Mouse (Mus musculus) urinary bladder, postnatal 4 days (tissue): Measurements from ENCODE around the gene 1700018B08Rik.
A peak's percentile ranks its signal among the peaks of the same experiment; 100 is the strongest.

Source experiments
- DNase-seq, 2 experiments: peaks; one replicate each; pipeline ENCODE4 v3.0.0; 2021 to 2022; ENCODE audit warnings: low spot score in 2 of 2

1700018B08Rik gene

GRCm38 (mm10) chr8:121562941-121563351 is 18.8 kb upstream of the 1700018B08Rik start:
- DNase-seq = peak in 1 of 2 experiments; percentile 66

DNA sequence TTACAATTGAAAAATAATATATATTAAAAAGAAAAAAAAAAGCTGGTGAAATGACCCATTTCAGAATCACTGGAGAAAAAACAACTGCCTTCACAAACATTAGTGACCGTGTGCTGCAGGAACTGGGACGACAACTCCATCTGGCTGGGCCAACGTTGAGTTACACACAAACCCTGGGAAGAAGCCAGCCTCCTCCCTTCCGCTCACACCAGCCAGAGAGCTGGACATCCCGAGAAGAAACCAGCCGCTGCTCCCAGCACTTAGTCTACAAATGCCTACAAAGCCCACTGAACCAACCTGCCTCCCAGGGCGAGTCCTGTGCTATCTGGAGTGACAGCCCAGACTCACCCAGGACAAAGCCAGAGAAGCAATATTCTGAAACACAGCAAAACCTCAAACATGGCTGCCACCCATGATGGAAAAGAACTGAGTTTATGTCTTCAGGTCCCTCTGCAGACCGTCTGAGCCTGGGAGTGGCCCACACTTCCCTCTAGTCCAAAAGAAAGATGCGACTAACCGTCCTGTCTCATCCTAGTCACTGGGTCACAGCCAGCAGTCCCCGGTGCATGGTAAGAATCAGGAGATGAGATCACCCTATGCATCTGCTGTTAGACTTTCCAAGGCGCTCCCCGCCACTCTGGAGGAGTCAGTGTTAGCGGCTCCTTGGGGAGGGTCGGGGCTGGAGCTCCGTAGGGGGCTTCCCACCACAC is 17.7 kb upstream of the 1700018B08Rik start:
- DNase-seq = no peak

DNA sequence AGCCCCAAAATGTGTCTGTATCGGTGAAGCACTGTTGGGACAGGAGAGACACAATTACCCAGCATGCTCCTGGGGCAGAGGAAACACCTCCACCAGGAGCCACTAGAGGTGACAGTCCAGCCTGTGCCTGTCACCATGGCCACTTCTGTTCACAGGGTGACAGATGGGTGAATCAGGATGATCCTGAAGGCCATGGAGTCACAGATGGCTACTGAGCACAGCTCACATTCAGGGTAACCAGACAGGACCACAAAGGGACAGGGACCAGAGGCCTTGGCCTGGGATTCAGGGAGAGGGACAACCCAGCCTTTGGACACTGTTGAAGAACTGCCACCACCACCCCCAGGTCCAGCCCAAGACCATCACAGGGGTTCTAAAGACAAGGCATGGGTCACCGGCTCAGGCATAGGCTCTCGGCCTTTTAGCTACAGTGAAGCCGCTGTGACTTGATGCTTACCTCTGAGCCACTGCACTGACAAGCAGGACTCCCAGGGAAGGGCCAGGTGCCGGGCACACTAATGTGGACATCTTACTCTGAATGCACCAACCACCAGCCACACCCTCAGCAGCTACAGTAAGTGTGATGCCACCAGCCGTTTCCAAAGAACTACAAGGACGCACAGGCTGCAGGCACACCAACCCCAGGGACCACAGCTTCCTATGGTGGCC is 16.4 kb upstream of the 1700018B08Rik start:
- DNase-seq = no peak

GRCm38 (mm10) chr8:121559801-121560200 is 15.7 kb upstream of the 1700018B08Rik start:
- DNase-seq = no peak

DNA sequence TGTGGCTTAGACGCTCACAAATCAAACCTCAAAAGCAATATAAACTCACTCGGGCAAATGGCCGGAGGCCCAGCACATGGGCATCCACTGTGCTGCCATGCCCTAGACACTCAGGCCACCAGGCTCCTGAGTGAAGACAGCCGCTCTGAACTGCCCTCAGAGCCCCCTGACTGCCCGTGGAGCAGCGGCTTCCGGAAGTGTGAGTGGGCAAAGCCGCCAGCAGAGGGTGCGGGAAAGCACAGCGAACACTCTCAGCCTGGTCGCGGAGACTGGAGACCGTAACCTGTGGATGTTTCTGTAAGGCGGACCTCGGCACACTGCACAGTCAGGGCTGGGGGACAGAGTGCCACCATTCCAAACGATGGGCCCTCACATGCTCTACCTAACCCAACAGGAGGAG is 14.4 kb upstream of the 1700018B08Rik start:
- DNase-seq = no peak

GRCm38 (mm10) chr8:121557746-121558145 is 13.6 kb upstream of the 1700018B08Rik start:
- DNase-seq = no peak

DNA sequence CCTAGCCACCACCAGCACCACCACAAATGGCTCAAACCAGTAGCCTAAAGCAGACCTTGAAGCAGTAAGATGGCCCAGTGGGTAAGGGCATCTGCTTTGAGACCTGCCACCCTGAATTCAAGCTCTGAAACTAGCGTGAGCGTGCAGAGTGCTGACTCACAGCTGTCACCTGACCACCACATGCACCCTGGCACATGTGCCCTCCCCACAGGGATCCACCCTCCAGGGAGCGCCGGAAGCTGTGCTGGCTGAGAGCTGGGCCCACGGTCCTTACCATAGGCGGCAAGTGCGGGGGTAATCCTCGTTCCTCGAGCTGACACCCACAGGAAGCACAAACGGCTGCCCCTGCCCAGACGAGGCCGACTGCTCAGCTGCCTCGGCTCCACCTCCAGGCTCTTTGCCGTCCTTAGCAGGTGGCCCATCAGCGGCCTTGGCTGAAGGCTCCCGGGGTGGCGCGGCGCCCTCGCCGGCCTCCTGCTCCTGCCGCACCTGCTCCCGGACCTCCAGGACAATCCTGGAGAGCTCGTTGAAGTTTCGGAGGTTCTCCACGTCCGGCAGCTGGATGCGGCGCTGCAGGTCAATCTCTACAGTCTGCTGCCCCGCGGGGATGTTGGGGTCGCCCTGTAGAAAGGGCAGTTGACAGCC is 9.8 kb upstream of the 1700018B08Rik start:
- no peak for DNase-seq

- DNase-seq = no peak
These were observed 8.4 kb upstream of the 1700018B08Rik start for GRCm38 (mm10) chr8:121552506-121552905.

- no peak for DNase-seq
These were observed 7.2 kb upstream of the 1700018B08Rik start for GRCm38 (mm10) chr8:121551065-121551985.

GRCm38 (mm10) chr8:121550056-121550455 is 5.9 kb upstream of the 1700018B08Rik start:
- DNase-seq = no peak

DNA sequence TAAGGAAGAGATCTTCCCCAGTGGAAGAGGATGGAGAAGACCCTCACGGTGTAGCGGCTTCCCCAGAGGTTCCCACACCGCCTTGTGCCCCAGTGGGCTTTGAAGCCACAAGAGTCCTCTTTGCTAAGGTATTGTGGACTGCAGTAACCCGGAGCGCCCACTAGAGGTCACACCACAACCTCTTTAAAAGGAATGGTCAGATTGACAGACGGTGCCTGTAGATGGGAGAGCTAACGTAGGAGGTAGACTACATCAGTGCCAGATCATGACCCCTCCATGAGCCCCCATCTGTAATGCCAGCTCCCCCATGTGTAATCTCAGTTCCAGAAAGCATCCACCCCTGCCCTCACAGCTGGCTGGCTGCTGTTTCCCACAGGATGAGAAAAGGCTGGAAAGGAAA is 3.0 kb upstream of the 1700018B08Rik start:
- peak in 1 of 2 experiments; percentile 75 for DNase-seq

- no peak for DNase-seq
These were observed 816 bp upstream of the 1700018B08Rik start for GRCm38 (mm10) chr8:121544936-121545335.

GRCm38 (mm10) chr8:121542901-121543300 is 1.2 kb downstream of the 1700018B08Rik start:
- no peak for DNase-seq

- peak in 1 of 2 experiments; percentile 57 for DNase-seq
These were observed 2.3 kb downstream of the 1700018B08Rik start for GRCm38 (mm10) chr8:121541862-121542261.

- no peak for DNase-seq
These were observed 11.7 kb downstream of the 1700018B08Rik start for GRCm38 (mm10) chr8:121532381-121532780.

DNA sequence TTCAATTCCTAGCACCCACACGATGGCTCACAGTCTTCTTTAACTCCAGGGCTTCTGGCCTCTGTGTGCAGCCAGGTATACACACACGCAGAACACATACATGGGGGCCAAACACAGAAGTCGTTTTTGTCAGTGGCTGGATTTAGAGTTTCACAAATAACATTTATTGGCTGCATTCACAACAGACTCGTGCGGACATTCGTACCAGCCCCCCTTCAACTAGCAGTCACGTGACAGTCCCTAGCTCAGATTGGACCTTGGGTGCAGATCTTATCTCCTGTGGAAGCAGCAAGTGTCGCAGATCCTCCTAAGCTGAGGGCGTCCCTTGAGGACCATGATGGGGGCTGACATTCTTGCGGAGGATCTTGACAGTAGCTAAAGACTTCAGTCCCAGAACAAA is 13.5 kb downstream of the 1700018B08Rik start:
- DNase-seq = no peak

DNA sequence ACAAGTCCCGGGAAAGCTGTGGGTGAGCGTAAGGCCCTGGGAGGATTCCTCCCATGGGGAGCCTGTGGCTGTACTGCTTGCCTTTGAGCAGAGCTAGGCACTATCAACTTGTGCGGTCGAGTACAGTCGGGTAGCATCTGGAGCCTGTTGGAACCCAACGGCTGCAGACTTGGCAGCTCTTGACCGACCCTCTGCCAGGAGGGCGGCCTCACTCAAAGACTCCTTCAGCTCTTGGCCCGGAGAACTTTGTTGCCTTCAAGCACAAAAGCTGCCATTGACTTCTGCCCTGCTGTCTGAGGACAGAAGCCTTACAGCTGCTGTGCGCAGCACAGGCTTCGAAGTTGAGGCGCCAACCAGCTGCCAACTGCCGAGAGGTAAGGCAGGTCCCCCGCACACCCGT is 15.3 kb downstream of the 1700018B08Rik start:
- DNase-seq = peak in 1 of 2 experiments; percentile 61

DNA sequence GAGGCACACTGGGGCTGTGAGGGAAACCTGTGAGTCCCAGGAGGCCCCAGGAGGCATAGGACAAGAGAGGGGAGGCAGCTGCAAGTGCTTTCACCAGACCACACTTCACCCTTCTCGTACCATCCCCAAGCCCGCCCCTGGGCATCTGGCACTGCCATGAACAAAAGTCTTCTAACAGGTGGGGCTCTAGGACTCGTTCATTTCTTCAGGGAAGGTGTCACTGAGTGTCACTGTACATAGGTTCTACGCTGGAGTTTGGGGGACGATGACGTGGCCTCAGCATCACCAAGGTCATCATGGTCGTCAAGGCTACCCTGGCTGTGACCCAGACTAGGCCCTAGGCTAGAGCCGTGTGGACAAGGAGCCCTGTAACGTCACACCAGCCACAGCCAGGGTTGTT is 16.4 kb downstream of the 1700018B08Rik start:
- DNase-seq = no peak

GRCm38 (mm10) chr8:121526811-121527550 is 17.1 kb downstream of the 1700018B08Rik start:
- DNase-seq = no peak

- DNase-seq = no peak
These were observed 18.9 kb downstream of the 1700018B08Rik start for GRCm38 (mm10) chr8:121525111-121525818.
